Mouse (Mus musculus) thymus, adult 18-20 months (tissue): ENCODE results near the gene Ficd.
A peak's percentile ranks its signal among the peaks of the same experiment; 100 is the strongest.
"Not testable (repeated sequence)": the region's sequence is repeated elsewhere in the genome, so short reads cannot be mapped to it uniquely, and the experiment has no call there.

Experiments
- DNase-seq, 2 experiments: peaks; one replicate each; pipeline ENCODE4 v3.0.0; 2022; ENCODE audit warnings: mixed read lengths in 2 of 2

Gene Ficd

GRCm38 (mm10) chr5:113776128-113776895 lies 40.7 kb downstream of the Ficd start:
- no peak for DNase-seq

- DNase-seq, result peak in 1 of 2 experiments; percentile 20
Observed at GRCm38 (mm10) chr5:113776896-113777226, 41.3 kb downstream of the Ficd start.

GRCm38 (mm10) chr5:113777728-113778127 lies 42.1 kb downstream of the Ficd start:
- peak in 1 of 2 experiments; percentile 44 for DNase-seq

- DNase-seq, result no peak
Observed at GRCm38 (mm10) chr5:113779569-113779968, 44.0 kb downstream of the Ficd start.

- DNase-seq, result no peak
Observed at GRCm38 (mm10) chr5:113780082-113780752, 44.6 kb downstream of the Ficd start.

GRCm38 (mm10) chr5:113780763-113781162 lies 45.2 kb downstream of the Ficd start:
- no peak for DNase-seq

- DNase-seq, result no peak
Observed at GRCm38 (mm10) chr5:113781254-113781653, 45.7 kb downstream of the Ficd start.

- DNase-seq, result no peak
Observed at GRCm38 (mm10) chr5:113781875-113782274, 46.3 kb downstream of the Ficd start.

GRCm38 (mm10) chr5:113782624-113783023 lies 47.0 kb downstream of the Ficd start:
- DNase-seq, result no peak

- DNase-seq, result no peak
Observed at GRCm38 (mm10) chr5:113783581-113784001, 48.0 kb downstream of the Ficd start.

GRCm38 (mm10) chr5:113784104-113784503 lies 48.5 kb downstream of the Ficd start:
- DNase-seq, result not testable (repeated sequence)

GRCm38 (mm10) chr5:113786985-113787384 lies 51.4 kb downstream of the Ficd start:
- DNase-seq, result peak in 1 of 2 experiments; percentile 49

GRCm38 (mm10) chr5:113788645-113789044 lies 53.0 kb downstream of the Ficd start:
- DNase-seq, result no peak

GRCm38 (mm10) chr5:113789075-113789788 lies 53.6 kb downstream of the Ficd start:
- no peak for DNase-seq
